Mouse (Mus musculus): ENCODE measurements around the gene Kirrel3. TPM values are rescaled to one million over a fixed set of nuclear protein-coding genes. Genes with fewer than 3 reads are reported as not detected.

Kirrel3 gene
- polyA plus RNA-seq, 1 experiment: not detected

- TF ChIP-seq GATA1 (IDR thresholded peaks at IDR 0.05; ENCODE audit: low read length) (no peak), TAL1 (IDR thresholded peaks at IDR 0.05; ENCODE audit: low read length) (no peak)
- Histone ChIP-seq H3K27me3 (ENCODE audit: control insufficient read depth) (no peaks in the 10 kb centered on the region), H3K36me3 (ENCODE audit: control insufficient read depth) (no peaks in the 10 kb centered on the region), H3K4me1 (ENCODE audit: control insufficient read depth) (no peaks in the 10 kb centered on the region), H3K4me3 (replicated peaks) (no peak overlapping the region), H3K9me3 (ENCODE audit: control insufficient read depth, low read length) (no peaks in the 10 kb centered on the region)
Measured at GRCm38 (mm10) chr9:34579174-34579573, 93.5 kb downstream of the Kirrel3 start.

GRCm38 (mm10) chr9:34580059-34580458 lies 94.4 kb downstream of the Kirrel3 start:
- Histone ChIP-seq H3K4me3 (replicated peaks) (no peak overlapping the region), H3K27me3 (ENCODE audit: control insufficient read depth) (no peaks in the 10 kb centered on the region), H3K4me1 (ENCODE audit: control insufficient read depth) (no peaks in the 10 kb centered on the region), H3K36me3 (ENCODE audit: control insufficient read depth) (no peaks in the 10 kb centered on the region), H3K9me3 (ENCODE audit: control insufficient read depth, low read length) (no peaks in the 10 kb centered on the region)
- TF ChIP-seq GATA1 (IDR thresholded peaks at IDR 0.05; ENCODE audit: low read length) (no peak), TAL1 (IDR thresholded peaks at IDR 0.05; ENCODE audit: low read length) (no peak)

- Histone ChIP-seq H3K36me3 (ENCODE audit: control insufficient read depth) (no peaks in the 10 kb centered on the region), H3K9me3 (ENCODE audit: control insufficient read depth, low read length) (no peaks in the 10 kb centered on the region), H3K4me1 (ENCODE audit: control insufficient read depth) (no peaks in the 10 kb centered on the region), H3K27me3 (ENCODE audit: control insufficient read depth) (no peaks in the 10 kb centered on the region), H3K4me3 (replicated peaks) (no peak overlapping the region)
- TF ChIP-seq GATA1 (IDR thresholded peaks at IDR 0.05; ENCODE audit: low read length) (no peak), TAL1 (IDR thresholded peaks at IDR 0.05; ENCODE audit: low read length) (no peak)
Measured at GRCm38 (mm10) chr9:34582496-34582895, 96.8 kb downstream of the Kirrel3 start.

- Histone ChIP-seq H3K4me3 (replicated peaks) (no peak overlapping the region), H3K27me3 (ENCODE audit: control insufficient read depth) (no peaks in the 10 kb centered on the region), H3K36me3 (ENCODE audit: control insufficient read depth) (no peaks in the 10 kb centered on the region), H3K4me1 (ENCODE audit: control insufficient read depth) (no peaks in the 10 kb centered on the region), H3K9me3 (ENCODE audit: control insufficient read depth, low read length) (no peaks in the 10 kb centered on the region)
- no peak for TF ChIP-seq TAL1 (IDR thresholded peaks at IDR 0.05; ENCODE audit: low read length)
- TF ChIP-seq GATA1 (IDR thresholded peaks at IDR 0.05; ENCODE audit: low read length): no peak
Measured at GRCm38 (mm10) chr9:34585487-34585886, 99.8 kb downstream of the Kirrel3 start.

GRCm38 (mm10) chr9:34586080-34586479 lies 100.4 kb downstream of the Kirrel3 start:
- TF ChIP-seq GATA1 (IDR thresholded peaks at IDR 0.05; ENCODE audit: low read length): no peak
- no peak for TF ChIP-seq TAL1 (IDR thresholded peaks at IDR 0.05; ENCODE audit: low read length)
- Histone ChIP-seq H3K4me3 (replicated peaks) (no peak overlapping the region), H3K4me1 (ENCODE audit: control insufficient read depth) (no peaks in the 10 kb centered on the region), H3K27me3 (ENCODE audit: control insufficient read depth) (no peaks in the 10 kb centered on the region), H3K9me3 (ENCODE audit: control insufficient read depth, low read length) (no peaks in the 10 kb centered on the region), H3K36me3 (ENCODE audit: control insufficient read depth) (no peaks in the 10 kb centered on the region)

GRCm38 (mm10) chr9:34589799-34590198 lies 104.1 kb downstream of the Kirrel3 start:
- no peaks in the 10 kb centered on the region for H3K9me3 ChIP-seq (ENCODE audit: control insufficient read depth, low read length)
- H3K4me1 ChIP-seq (ENCODE audit: control insufficient read depth): no peaks in the 10 kb centered on the region
- no peaks in the 10 kb centered on the region for H3K36me3 ChIP-seq (ENCODE audit: control insufficient read depth)
- no peak overlapping the region for H3K4me3 ChIP-seq (replicated peaks)
- no peak for TF ChIP-seq TAL1 (IDR thresholded peaks at IDR 0.05; ENCODE audit: low read length)
- no peak for TF ChIP-seq GATA1 (IDR thresholded peaks at IDR 0.05; ENCODE audit: low read length)
- H3K27me3 ChIP-seq (ENCODE audit: control insufficient read depth): no peaks in the 10 kb centered on the region

- no peaks in the 10 kb centered on the region for H3K36me3 ChIP-seq (ENCODE audit: control insufficient read depth)
- H3K9me3 ChIP-seq (ENCODE audit: control insufficient read depth, low read length): no peaks in the 10 kb centered on the region
- no peaks in the 10 kb centered on the region for H3K4me1 ChIP-seq (ENCODE audit: control insufficient read depth)
- H3K4me3 ChIP-seq (replicated peaks): no peak overlapping the region
- TF ChIP-seq GATA1 (IDR thresholded peaks at IDR 0.05; ENCODE audit: low read length) (no peak), TAL1 (IDR thresholded peaks at IDR 0.05; ENCODE audit: low read length) (no peak)
- no peaks in the 10 kb centered on the region for H3K27me3 ChIP-seq (ENCODE audit: control insufficient read depth)
Measured at GRCm38 (mm10) chr9:34592073-34592610, 106.4 kb downstream of the Kirrel3 start.

- TF ChIP-seq TAL1 (IDR thresholded peaks at IDR 0.05; ENCODE audit: low read length) (no peak), GATA1 (IDR thresholded peaks at IDR 0.05; ENCODE audit: low read length) (no peak)
- Histone ChIP-seq H3K9me3 (ENCODE audit: control insufficient read depth, low read length) (no peaks in the 10 kb centered on the region), H3K4me1 (ENCODE audit: control insufficient read depth) (no peaks in the 10 kb centered on the region), H3K4me3 (replicated peaks) (no peak overlapping the region), H3K36me3 (ENCODE audit: control insufficient read depth) (no peaks in the 10 kb centered on the region), H3K27me3 (ENCODE audit: control insufficient read depth) (no peaks in the 10 kb centered on the region)
Measured at GRCm38 (mm10) chr9:34593889-34594288, 108.2 kb downstream of the Kirrel3 start.

GRCm38 (mm10) chr9:34600326-34600725 lies 114.6 kb downstream of the Kirrel3 start:
- TF ChIP-seq TAL1 (IDR thresholded peaks at IDR 0.05; ENCODE audit: low read length) (no peak), GATA1 (IDR thresholded peaks at IDR 0.05; ENCODE audit: low read length) (no peak)
- no peaks in the 10 kb centered on the region for H3K9me3 ChIP-seq (ENCODE audit: control insufficient read depth, low read length)
- H3K36me3 ChIP-seq (ENCODE audit: control insufficient read depth): no peaks in the 10 kb centered on the region
- H3K4me1 ChIP-seq (ENCODE audit: control insufficient read depth): no peaks in the 10 kb centered on the region
- no peaks in the 10 kb centered on the region for H3K27me3 ChIP-seq (ENCODE audit: control insufficient read depth)
- H3K4me3 ChIP-seq (replicated peaks): no peak overlapping the region

- H3K36me3 ChIP-seq (ENCODE audit: control insufficient read depth): no peaks in the 10 kb centered on the region
- TF ChIP-seq GATA1 (IDR thresholded peaks at IDR 0.05; ENCODE audit: low read length): no peak
- TF ChIP-seq TAL1 (IDR thresholded peaks at IDR 0.05; ENCODE audit: low read length): no peak
- no peaks in the 10 kb centered on the region for H3K27me3 ChIP-seq (ENCODE audit: control insufficient read depth)
- no peak overlapping the region for H3K4me3 ChIP-seq (replicated peaks)
- H3K4me1 ChIP-seq (ENCODE audit: control insufficient read depth): no peaks in the 10 kb centered on the region
- H3K9me3 ChIP-seq (ENCODE audit: control insufficient read depth, low read length): no peaks in the 10 kb centered on the region; the same call in 1 of the 2 replicates
Measured at GRCm38 (mm10) chr9:34603750-34604149, 118.1 kb downstream of the Kirrel3 start.
